Comparison of ENCODE assay signal across 8 mouse cellular contexts in genomic region chr17:21009726-21010125, GRCm38 (mm10). TPM values are rescaled to one million over a fixed set of nuclear protein-coding genes. Genes with fewer than 3 reads are reported as not detected.
DNase-seq lines count a peak whose midpoint lies in the region; ATAC-seq and TF ChIP-seq lines count a peak whose summit lies in the region.

No protein-coding gene starts in this region.

- WGBS in lung, adult 2 months, result 13% methylated on average over 1 of the region's 1 CpGs
- WGBS in embryonic facial prominence, embryonic 12.5 days, result 26% methylated on average over 1 of the region's 1 CpGs
- 16% methylated on average over 1 of the region's 1 CpGs for WGBS in intestine, embryonic 16.5 days
- 24% methylated on average over 1 of the region's 1 CpGs for WGBS in neural tube, embryonic 15.5 days

- peaks cover 5% of the 10 kb centered on the region for H3K4me1 ChIP-seq in lung, adult 2 months (ENCODE audit: control insufficient read depth, insufficient read depth, low read length)
- H3K4me1 ChIP-seq in embryonic facial prominence, embryonic 12.5 days, result peaks cover 11% of the 10 kb centered on the region
- H3K4me1 ChIP-seq in intestine, embryonic 16.5 days (ENCODE audit: control insufficient read depth, insufficient read depth, low read length), result 0 out of 2 replicates have a peak, but pooled peaks cover 8% of the 10 kb centered on the region
- peaks cover 20% of the 10 kb centered on the region for H3K4me1 ChIP-seq in neural tube, embryonic 15.5 days

- H3K4me2 ChIP-seq in embryonic facial prominence, embryonic 12.5 days (replicated peaks), result peak overlapping the region; percentile 88
- H3K4me2 ChIP-seq in intestine, embryonic 16.5 days (ENCODE audit: low read depth, low read length), result peak overlapping the region; percentile 68
- peak overlapping the region; percentile 86 for H3K4me2 ChIP-seq in neural tube, embryonic 15.5 days

- TF ChIP-seq CTCF in lung, adult 2 months (IDR thresholded peaks at IDR 0.05; ENCODE audit: insufficient read depth, low read length), result no peak

- H3K4me3 ChIP-seq in lung, adult 2 months (replicated peaks; ENCODE audit: extremely low read depth, low read depth, low read length), result peak overlapping the region; percentile 99
- H3K4me3 ChIP-seq in embryonic facial prominence, embryonic 12.5 days, result peak overlapping the region; percentile 89
- H3K4me3 ChIP-seq in intestine, embryonic 16.5 days (ENCODE audit: low read length), result peak overlapping the region; percentile 71
- H3K4me3 ChIP-seq in neural tube, embryonic 15.5 days (replicated peaks), result peak overlapping the region; percentile 73

- H3K36me3 ChIP-seq in embryonic facial prominence, embryonic 12.5 days, result peaks cover 16% of the 10 kb centered on the region
- 0 out of 2 replicates have a peak, but pooled peaks cover 3% of the 10 kb centered on the region for H3K36me3 ChIP-seq in intestine, embryonic 16.5 days (ENCODE audit: control insufficient read depth, insufficient read depth, low read length)
- H3K36me3 ChIP-seq in neural tube, embryonic 15.5 days, result peaks cover 19% of the 10 kb centered on the region

- no peak for DNase-seq in lung, adult 2 months
- no peak for DNase-seq in lung, postnatal 36 days
- DNase-seq in thymus, postnatal 25 days, result no peak
- no peak for DNase-seq in layer of hippocampus, postnatal 25 days (ENCODE audit: extremely low spot score in 1 of 2, low spot score in 1 of 2)
- DNase-seq in frontal cortex, postnatal 25 days (ENCODE audit: low spot score in 2 of 2), result no peak

- no peaks in the 10 kb centered on the region for H3K9me3 ChIP-seq in embryonic facial prominence, embryonic 12.5 days
- H3K9me3 ChIP-seq in intestine, embryonic 16.5 days (ENCODE audit: control insufficient read depth, low read length), result no peaks in the 10 kb centered on the region
- H3K9me3 ChIP-seq in neural tube, embryonic 15.5 days (replicated peaks), result no peaks in the 10 kb centered on the region

- no peaks in the 10 kb centered on the region for H3K27me3 ChIP-seq in embryonic facial prominence, embryonic 12.5 days
- no peaks in the 10 kb centered on the region for H3K27me3 ChIP-seq in intestine, embryonic 16.5 days (replicated peaks; ENCODE audit: control insufficient read depth, insufficient read depth, low read length)
- H3K27me3 ChIP-seq in neural tube, embryonic 15.5 days (replicated peaks), result no peaks in the 10 kb centered on the region

- ATAC-seq in embryonic facial prominence, embryonic 12.5 days (ENCODE audit: insufficient number of reproducible peaks, insufficient read depth, low FRiP score, low TSS enrichment), result no peak
- ATAC-seq in intestine, embryonic 16.5 days, result no peak
- ATAC-seq in neural tube, embryonic 15.5 days (ENCODE audit: low FRiP score), result no peak

- no peak for TF ChIP-seq POLR2A in lung, adult 2 months (IDR thresholded peaks at IDR 0.05; ENCODE audit: borderline replicate concordance, extremely low read depth, low read depth, low read length)

- peak overlapping the region; percentile 89 for H3K9ac ChIP-seq in embryonic facial prominence, embryonic 12.5 days
- peak overlapping the region; percentile 80 for H3K9ac ChIP-seq in intestine, embryonic 16.5 days (ENCODE audit: low read depth, low read length)
- H3K9ac ChIP-seq in neural tube, embryonic 15.5 days (replicated peaks), result peak overlapping the region; percentile 81

- H3K27ac ChIP-seq in embryonic facial prominence, embryonic 12.5 days, result peak overlapping the region; percentile 90
- peak overlapping the region; percentile 87 for H3K27ac ChIP-seq in intestine, embryonic 16.5 days (ENCODE audit: low read length)
- peak overlapping the region; percentile 93 for H3K27ac ChIP-seq in neural tube, embryonic 15.5 days (replicated peaks)

RNA-seq across cellular contexts. Expression of gene Zfp160, which starts 1.0 kb away (rescaled TPM):
- polyA plus RNA-seq in lung, adult 2 months (2012; rRNA removed), result 1.6 and 2.7 TPM in 2 replicates
- 20.5 and 20.9 TPM in 2 replicates for polyA plus RNA-seq in embryonic facial prominence, embryonic 12.5 days (2016; fragmentation: Nextera tagmentation; extraction: Ambion mirVana)
- 8.2 TPM in 2 replicates for polyA plus RNA-seq in intestine, embryonic 16.5 days (2015; fragmentation: Nextera tagmentation; extraction: Ambion mirVana)
- polyA plus RNA-seq in neural tube, embryonic 15.5 days (2015; fragmentation: Nextera tagmentation; extraction: Ambion mirVana), result 15.3 and 15.9 TPM in 2 replicates
- 10 to 100 TPM; 19.5 to 24.1 TPM for total RNA-seq in layer of hippocampus, postnatal 25 days (2021)

RNA-seq across cellular contexts. Expression of gene Vmn1r233, which starts 13.5 kb away (rescaled TPM):
- polyA plus RNA-seq in lung, adult 2 months (2012; rRNA removed), result not detected in 2 replicates
- polyA plus RNA-seq in embryonic facial prominence, embryonic 12.5 days (2016; fragmentation: Nextera tagmentation; extraction: Ambion mirVana), result not detected in 2 replicates
- polyA plus RNA-seq in intestine, embryonic 16.5 days (2015; fragmentation: Nextera tagmentation; extraction: Ambion mirVana), result not detected in 2 replicates
- polyA plus RNA-seq in neural tube, embryonic 15.5 days (2015; fragmentation: Nextera tagmentation; extraction: Ambion mirVana), result not detected in 2 replicates
- not detected for total RNA-seq in layer of hippocampus, postnatal 25 days (2021)
